Mouse (Mus musculus) heart, embryonic 15.5 days (tissue): ENCODE results near the gene Wdr11. TPM values are rescaled to one million over a fixed set of nuclear protein-coding genes. Genes with fewer than 3 reads are reported as not detected.

ENCODE experiments used
- ATAC-seq: fragments of 200-750 bp; cut with Nextera tagmentation; replicated peaks from 2 replicates; pipeline ENCODE4 v1.8.0; 2017; ENCODE audit warnings: low read depth, moderate TSS enrichment; ENCODE audit not compliant: insufficient number of reproducible peaks, insufficient read depth, low FRiP score
- H3K27ac ChIP-seq: fragments of 300-500 bp; sonication (generic); 2 replicates; pipeline ENCODE4 v1.5.1; 2015; ENCODE audit warnings: mild to moderate bottlenecking, inconsistent platforms
- H3K27me3 ChIP-seq: fragments of 300-500 bp; sonication (generic); 2 replicates; pipeline ENCODE4 v1.6.1; 2015; ENCODE audit warnings: inconsistent platforms
- H3K36me3 ChIP-seq: fragments of 300-500 bp; sonication (generic); 2 replicates; pipeline ENCODE4 v1.6.1; 2015; ENCODE audit warnings: mild to moderate bottlenecking, inconsistent platforms
- H3K4me1 ChIP-seq: fragments of 300-500 bp; sonication (generic); replicated peaks from 2 replicates; pipeline ENCODE4 v1.6.1; 2015; ENCODE audit warnings: inconsistent platforms
- H3K4me2 ChIP-seq: fragments of 300-500 bp; sonication (generic); 2 replicates; pipeline ENCODE4 v1.6.1; 2015; ENCODE audit warnings: inconsistent platforms, mild to moderate bottlenecking, moderate library complexity
- H3K4me3 ChIP-seq: fragments of 300-500 bp; sonication (generic); 2 replicates; pipeline ENCODE4 v1.5.1; 2015; ENCODE audit warnings: mild to moderate bottlenecking, inconsistent platforms
- H3K9ac ChIP-seq: fragments of 300-500 bp; sonication (generic); 2 replicates; pipeline ENCODE4 v1.6.1; 2015; ENCODE audit warnings: mild to moderate bottlenecking, inconsistent platforms
- H3K9me3 ChIP-seq: fragments of 300-500 bp; sonication (generic); replicated peaks from 2 replicates; pipeline ENCODE4 v1.6.1; 2016; ENCODE audit warnings: inconsistent platforms
- WGBS: fragments of 180-500 bp; shearing (Covaris S2); methylation state at CpG from one replicate; pipeline ENCODE4 v1.1.7; 2015; ENCODE audit warnings: mixed read lengths; 5-methylcytosine and 5-hydroxymethylcytosine counted together
- polyA plus RNA-seq: library from polyadenylated mRNA; unstranded; fragments of >200 nt; fragmentation: Nextera tagmentation; extraction: Ambion mirVana; gene quantifications from 2 replicates; pipeline ENCODE4 v1.2.1, GENCODE M21; 2015

Gene Wdr11
- polyA plus RNA-seq, 1 experiment from 2014 or later = 20.7 TPM

- ATAC-seq = no peak
- no peak overlapping the region for H3K9ac ChIP-seq
- H3K9me3 ChIP-seq = no peaks in the 10 kb centered on the region
- no peak overlapping the region for H3K27ac ChIP-seq
- peaks cover 30% of the 10 kb centered on the region for H3K36me3 ChIP-seq
- H3K4me3 ChIP-seq = no peak overlapping the region
- whole genome bisulfite sequencing = 82% methylated on average over 12 of the region's 12 CpGs
- H3K4me2 ChIP-seq = no peak overlapping the region
- H3K27me3 ChIP-seq = no peaks in the 10 kb centered on the region
- peaks cover 11% of the 10 kb centered on the region for H3K4me1 ChIP-seq
Measured at GRCm38 (mm10) chr7:129635898-129636640, 44.4 kb downstream of the Wdr11 start.

- H3K4me2 ChIP-seq = no peak overlapping the region
- no peak overlapping the region for H3K4me3 ChIP-seq
- WGBS = 64% methylated on average over 9 of the region's 9 CpGs
- no peaks in the 10 kb centered on the region for H3K9me3 ChIP-seq
- peaks cover 4% of the 10 kb centered on the region; the same call in 1 of the 2 replicates for H3K4me1 ChIP-seq
- no peaks in the 10 kb centered on the region for H3K27me3 ChIP-seq
- H3K9ac ChIP-seq = no peak overlapping the region
- H3K27ac ChIP-seq = no peak overlapping the region
- H3K36me3 ChIP-seq = peaks cover 22% of the 10 kb centered on the region
- no peak for ATAC-seq
Measured at GRCm38 (mm10) chr7:129636992-129637391, 45.3 kb downstream of the Wdr11 start.

GRCm38 (mm10) chr7:129637906-129638475 is 46.3 kb downstream of the Wdr11 start:
- H3K4me2 ChIP-seq = no peak overlapping the region
- H3K27me3 ChIP-seq = no peaks in the 10 kb centered on the region
- ATAC-seq = no peak
- H3K36me3 ChIP-seq = peaks cover 13% of the 10 kb centered on the region; the same call in 1 of the 2 replicates
- no peaks in the 10 kb centered on the region for H3K4me1 ChIP-seq
- no peak overlapping the region for H3K4me3 ChIP-seq
- H3K9me3 ChIP-seq = no peaks in the 10 kb centered on the region
- no peak overlapping the region for H3K27ac ChIP-seq
- WGBS = 75% methylated on average over 5 of the region's 5 CpGs
- no peak overlapping the region for H3K9ac ChIP-seq

- Histone ChIP-seq H3K9me3 (no peaks in the 10 kb centered on the region), H3K4me3 (no peak overlapping the region), H3K9ac (no peak overlapping the region), H3K36me3 (peaks cover 6% of the 10 kb centered on the region; the same call in 1 of the 2 replicates), H3K4me2 (no peak overlapping the region), H3K4me1 (no peaks in the 10 kb centered on the region), H3K27me3 (no peaks in the 10 kb centered on the region), H3K27ac (no peak overlapping the region)
- ATAC-seq = no peak
- 84% methylated on average over 5 of the region's 5 CpGs for WGBS
Measured at GRCm38 (mm10) chr7:129639006-129639405, 47.3 kb downstream of the Wdr11 start.

GRCm38 (mm10) chr7:129639833-129640232 is 48.2 kb downstream of the Wdr11 start:
- no peaks in the 10 kb centered on the region for H3K27me3 ChIP-seq
- H3K4me2 ChIP-seq = no peak overlapping the region
- WGBS = 80% methylated on average over 6 of the region's 6 CpGs
- H3K9ac ChIP-seq = no peak overlapping the region
- no peaks in the 10 kb centered on the region for H3K4me1 ChIP-seq
- no peak for ATAC-seq
- H3K36me3 ChIP-seq = peaks cover 2% of the 10 kb centered on the region; the same call in 1 of the 2 replicates
- no peaks in the 10 kb centered on the region for H3K9me3 ChIP-seq
- no peak overlapping the region for H3K27ac ChIP-seq
- H3K4me3 ChIP-seq = no peak overlapping the region

- no peaks in the 10 kb centered on the region for H3K36me3 ChIP-seq
- no peak overlapping the region for H3K4me3 ChIP-seq
- 0 out of 2 replicates have a peak, but pooled peaks cover 2% of the 10 kb centered on the region for H3K27me3 ChIP-seq
- WGBS = 82% methylated on average over 4 of the region's 4 CpGs
- ATAC-seq = no peak
- H3K9ac ChIP-seq = no peak overlapping the region
- no peak overlapping the region for H3K27ac ChIP-seq
- no peaks in the 10 kb centered on the region for H3K4me1 ChIP-seq
- H3K9me3 ChIP-seq = no peaks in the 10 kb centered on the region
- H3K4me2 ChIP-seq = no peak overlapping the region
Measured at GRCm38 (mm10) chr7:129643290-129643689, 51.6 kb downstream of the Wdr11 start.

GRCm38 (mm10) chr7:129647798-129648197 is 56.1 kb downstream of the Wdr11 start:
- 75% methylated on average over 7 of the region's 7 CpGs for WGBS
- H3K9ac ChIP-seq = no peak overlapping the region
- no peaks in the 10 kb centered on the region for H3K36me3 ChIP-seq
- no peak for ATAC-seq
- H3K9me3 ChIP-seq = no peaks in the 10 kb centered on the region
- H3K4me3 ChIP-seq = no peak overlapping the region
- no peak overlapping the region for H3K4me2 ChIP-seq
- 0 out of 2 replicates have a peak, but pooled peaks cover 2% of the 10 kb centered on the region for H3K27me3 ChIP-seq
- H3K27ac ChIP-seq = no peak overlapping the region
- H3K4me1 ChIP-seq = peaks cover 16% of the 10 kb centered on the region

- no peak for ATAC-seq
- peaks cover 2% of the 10 kb centered on the region; the same call in 1 of the 2 replicates for H3K27me3 ChIP-seq
- 5% methylated on average over 6 of the region's 6 CpGs for WGBS
- H3K9ac ChIP-seq = no peak overlapping the region
- H3K9me3 ChIP-seq = no peaks in the 10 kb centered on the region
- peaks cover 17% of the 10 kb centered on the region for H3K4me1 ChIP-seq
- H3K4me2 ChIP-seq = no peak overlapping the region
- H3K27ac ChIP-seq = no peak overlapping the region
- no peaks in the 10 kb centered on the region for H3K36me3 ChIP-seq
- no peak overlapping the region for H3K4me3 ChIP-seq
Measured at GRCm38 (mm10) chr7:129648938-129649337, 57.3 kb downstream of the Wdr11 start.

GRCm38 (mm10) chr7:129650717-129651116 is 59.1 kb downstream of the Wdr11 start:
- no peak overlapping the region for H3K4me2 ChIP-seq
- no peak overlapping the region for H3K4me3 ChIP-seq
- H3K4me1 ChIP-seq = peaks cover 22% of the 10 kb centered on the region
- no peaks in the 10 kb centered on the region for H3K9me3 ChIP-seq
- H3K9ac ChIP-seq = no peak overlapping the region
- H3K27me3 ChIP-seq = peaks cover 5% of the 10 kb centered on the region
- ATAC-seq = peak; percentile 47; the same call in 1 of the 2 replicates
- no peaks in the 10 kb centered on the region for H3K36me3 ChIP-seq
- 0 out of 2 replicates have a peak overlapping the region, but pooled peaks have one; percentile 3 for H3K27ac ChIP-seq
- 49% methylated on average over 5 of the region's 5 CpGs for WGBS

GRCm38 (mm10) chr7:129651781-129652180 is 60.1 kb downstream of the Wdr11 start:
- Histone ChIP-seq H3K27me3 (peaks cover 5% of the 10 kb centered on the region), H3K9me3 (no peaks in the 10 kb centered on the region), H3K27ac (peak overlapping the region; percentile 17; the same call in 1 of the 2 replicates), H3K36me3 (no peaks in the 10 kb centered on the region), H3K4me1 (peaks cover 22% of the 10 kb centered on the region), H3K9ac (no peak overlapping the region), H3K4me3 (no peak overlapping the region), H3K4me2 (no peak overlapping the region)
- no peak for ATAC-seq
- WGBS = 32% methylated on average over 7 of the region's 7 CpGs

GRCm38 (mm10) chr7:129652901-129653460 is 61.3 kb downstream of the Wdr11 start:
- no peaks in the 10 kb centered on the region for H3K36me3 ChIP-seq
- H3K9ac ChIP-seq = no peak overlapping the region
- no peak for ATAC-seq
- no peaks in the 10 kb centered on the region for H3K9me3 ChIP-seq
- peaks cover 22% of the 10 kb centered on the region for H3K4me1 ChIP-seq
- peaks cover 3% of the 10 kb centered on the region for H3K27me3 ChIP-seq
- H3K4me2 ChIP-seq = no peak overlapping the region
- 56% methylated on average over 8 of the region's 9 CpGs for WGBS
- H3K27ac ChIP-seq = no peak overlapping the region
- no peak overlapping the region for H3K4me3 ChIP-seq
